Mouse (Mus musculus) limb, embryonic 11.5 days (tissue): Measurements from ENCODE around the gene Irgc1. TPM values are rescaled to one million over a fixed set of nuclear protein-coding genes. Genes with fewer than 3 reads are reported as not detected.

Source experiments
- ATAC-seq: fragments of 200-750 bp; cut with Nextera tagmentation; 2 replicates; pipeline ENCODE4 v1.8.0; 2017; ENCODE audit warnings: low read depth; ENCODE audit not compliant: insufficient number of reproducible peaks, low FRiP score, low TSS enrichment
- DNase-seq: peaks from one replicate; pipeline ENCODE4 v3.0.0-alpha.2; 2015; ENCODE audit warnings: low spot score
- H3K27ac ChIP-seq: fragments of 300-500 bp; sonication (generic); replicated peaks from 2 replicates; pipeline ENCODE4 v1.5.1; 2014; ENCODE audit warnings: low read depth, mild to moderate bottlenecking, low read length
- H3K27me3 ChIP-seq: fragments of 300-500 bp; sonication (generic); 2 replicates; pipeline ENCODE4 v1.6.1; 2014; ENCODE audit warnings: mild to moderate bottlenecking, low read length, mixed read lengths; ENCODE audit not compliant: control insufficient read depth, insufficient read depth
- H3K36me3 ChIP-seq: fragments of 300-500 bp; sonication (generic); 2 replicates; pipeline ENCODE4 v1.6.1; 2014; ENCODE audit warnings: mild to moderate bottlenecking, low read length, moderate library complexity, mixed read lengths; ENCODE audit not compliant: control insufficient read depth, insufficient read depth
- H3K4me1 ChIP-seq: fragments of 300-500 bp; sonication (generic); 2 replicates; pipeline ENCODE4 v1.6.1; 2014; ENCODE audit warnings: low read length, mixed read lengths; ENCODE audit not compliant: control insufficient read depth, insufficient read depth
- H3K4me2 ChIP-seq: fragments of 300-500 bp; sonication (generic); 2 replicates; pipeline ENCODE4 v1.6.1; 2014; ENCODE audit warnings: low read depth, mild to moderate bottlenecking, moderate library complexity; ENCODE audit not compliant: severe bottlenecking
- H3K4me3 ChIP-seq: fragments of 300-500 bp; sonication (generic); 2 replicates; pipeline ENCODE4 v1.5.1; 2014; ENCODE audit warnings: low read depth, low read length
- H3K9ac ChIP-seq: fragments of 300-500 bp; sonication (generic); 2 replicates; pipeline ENCODE4 v1.6.1; 2014; ENCODE audit warnings: mild to moderate bottlenecking, low read length
- H3K9me3 ChIP-seq: fragments of 300-500 bp; sonication (generic); 2 replicates; pipeline ENCODE4 v1.6.1; 2016; ENCODE audit warnings: low read length; ENCODE audit not compliant: control insufficient read depth
- WGBS: fragments of 180-500 bp; shearing (Covaris S2); extraction: QIAGEN DNeasy Blood & Tissue Kit; methylation state at CpG from one replicate; pipeline ENCODE4 v1.1.7; 2014; 5-methylcytosine and 5-hydroxymethylcytosine counted together
- polyA plus RNA-seq: library from polyadenylated mRNA; unstranded; fragments of >200 nt; fragmentation: Nextera tagmentation; extraction: Ambion mirVana; gene quantifications from 2 replicates; pipeline ENCODE4 v1.2.1, GENCODE M21; 2014

Irgc1 gene
- polyA plus RNA-seq, 1 experiment from 2014 or later: not detected

DNA sequence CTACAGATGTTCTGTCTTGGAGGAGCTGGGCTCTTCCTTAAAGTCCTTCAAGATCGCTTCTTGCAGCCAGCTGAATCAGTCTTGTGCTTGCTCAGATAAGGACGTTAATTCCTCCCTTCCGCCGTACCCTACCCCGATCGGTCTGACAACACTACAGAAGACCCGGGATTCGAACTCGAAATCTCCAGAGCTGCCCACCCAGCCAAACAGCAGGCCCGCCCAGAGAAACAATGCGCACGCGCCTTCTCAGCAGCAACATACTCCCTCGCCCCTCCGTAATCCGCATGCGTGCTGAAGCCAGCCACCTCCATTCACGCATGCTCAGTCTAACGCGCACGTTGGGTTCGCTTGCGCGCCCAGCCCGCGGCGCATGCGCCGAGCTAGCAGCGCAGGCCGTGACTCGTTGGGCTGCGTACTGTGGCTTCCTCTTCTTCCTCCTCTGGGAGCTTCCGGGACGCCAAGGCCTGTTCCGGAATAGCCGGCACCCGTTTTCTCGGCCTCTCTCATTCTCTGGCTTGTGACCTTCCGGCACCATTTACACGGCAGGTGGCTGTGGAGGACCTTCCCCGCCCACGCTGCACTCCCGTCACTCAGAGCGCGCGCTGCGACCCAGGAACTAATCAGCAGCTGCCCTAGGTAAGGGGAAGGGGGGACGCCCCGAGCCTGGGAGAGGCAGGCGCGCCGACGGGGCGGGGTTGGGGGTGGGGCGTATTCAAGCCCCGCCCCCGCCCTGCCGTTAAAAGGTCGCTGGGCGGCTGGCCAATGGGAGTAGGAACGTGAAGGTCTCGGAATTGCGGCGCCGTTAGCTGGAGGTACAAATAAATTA lies 52.6 kb downstream of the Irgc1 start, which contains the start of gene Smg9:
Smg9 (plus strand) TSS at position 364 of the 826 bp plus-strand sequence.
- H3K27ac ChIP-seq: peak within 1 kb of the TSS; percentile 92
- H3K36me3 ChIP-seq: peaks cover 5% of the 10 kb centered on the region
- peak within 1 kb of the TSS; percentile 51 for H3K4me2 ChIP-seq
- H3K27me3 ChIP-seq: no peaks in the 10 kb centered on the region
- DNase-seq (peak; percentile 96), ATAC-seq (peak; percentile 91)
- 2% methylated on average over 66 of the region's 66 CpGs for WGBS
- H3K9me3 ChIP-seq: peaks cover 3% of the 10 kb centered on the region; the same call in 1 of the 2 replicates
- peak within 1 kb of the TSS; percentile 49 for H3K4me3 ChIP-seq
- H3K4me1 ChIP-seq: peaks cover 7% of the 10 kb centered on the region
- peak within 1 kb of the TSS; percentile 71 for H3K9ac ChIP-seq

DNA sequence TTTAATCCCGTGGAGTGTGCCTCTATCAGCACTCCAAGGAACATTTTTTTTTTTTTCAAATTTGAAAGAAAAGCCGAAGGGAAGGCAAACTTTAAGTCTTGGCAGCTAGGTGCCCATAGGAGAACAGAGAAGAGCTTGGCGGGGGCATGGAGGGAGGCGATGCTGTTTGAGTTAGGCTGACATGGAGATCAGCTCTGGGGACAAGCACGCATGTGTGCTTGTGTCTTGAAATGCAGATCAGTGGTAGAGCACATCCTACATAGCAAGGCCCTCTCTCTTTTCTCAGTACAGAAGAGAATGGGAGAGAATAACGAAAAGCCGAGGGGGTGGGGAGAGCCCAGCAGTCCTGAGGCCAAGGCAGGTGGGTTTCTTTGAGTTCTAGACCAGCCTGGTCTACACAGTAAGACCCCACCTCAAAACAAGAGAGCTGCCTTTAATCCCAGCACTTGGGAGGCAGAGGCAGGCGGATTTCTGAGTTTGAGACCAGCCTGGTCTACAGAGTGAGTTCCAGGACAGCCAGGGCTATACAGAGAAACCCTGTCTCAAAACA lies 53.7 kb downstream of the Irgc1 start:
- DNase-seq: no peak
- Histone ChIP-seq H3K9ac (no peak overlapping the region), H3K36me3 (peaks cover 2% of the 10 kb centered on the region), H3K4me3 (no peak overlapping the region), H3K9me3 (peaks cover 3% of the 10 kb centered on the region; the same call in 1 of the 2 replicates), H3K27me3 (no peaks in the 10 kb centered on the region), H3K4me1 (peaks cover 11% of the 10 kb centered on the region), H3K27ac (no peak overlapping the region), H3K4me2 (no peak overlapping the region)
- no peak for ATAC-seq
- WGBS: 97% methylated on average over 8 of the region's 8 CpGs

DNA sequence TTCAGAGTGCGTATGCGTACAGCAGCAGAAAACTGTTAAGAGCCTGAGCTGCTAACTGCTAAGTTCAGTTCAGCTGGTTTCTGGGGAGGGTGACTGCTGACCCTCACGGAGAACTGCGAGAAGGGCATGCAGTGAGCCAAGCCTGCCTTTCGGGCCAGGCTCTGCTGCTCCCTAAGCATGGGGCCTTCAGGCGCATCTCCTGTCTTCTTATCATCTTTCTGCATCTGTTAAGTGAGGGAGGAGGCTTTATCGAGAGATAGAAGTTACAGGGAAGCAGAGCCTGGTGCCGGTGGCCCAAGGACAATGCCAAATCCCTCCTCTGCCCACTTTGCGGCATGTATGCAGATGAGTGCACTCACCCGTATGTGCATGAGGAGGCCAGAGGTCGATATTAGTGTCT lies 55.3 kb downstream of the Irgc1 start:
- Histone ChIP-seq H3K4me1 (peaks cover 11% of the 10 kb centered on the region), H3K4me2 (no peak overlapping the region), H3K27me3 (no peaks in the 10 kb centered on the region), H3K36me3 (no peaks in the 10 kb centered on the region), H3K27ac (no peak overlapping the region), H3K9ac (no peak overlapping the region), H3K9me3 (no peaks in the 10 kb centered on the region), H3K4me3 (no peak overlapping the region)
- no peak for ATAC-seq
- WGBS: 83% methylated on average over 11 of the region's 11 CpGs
- no peak for DNase-seq

DNA sequence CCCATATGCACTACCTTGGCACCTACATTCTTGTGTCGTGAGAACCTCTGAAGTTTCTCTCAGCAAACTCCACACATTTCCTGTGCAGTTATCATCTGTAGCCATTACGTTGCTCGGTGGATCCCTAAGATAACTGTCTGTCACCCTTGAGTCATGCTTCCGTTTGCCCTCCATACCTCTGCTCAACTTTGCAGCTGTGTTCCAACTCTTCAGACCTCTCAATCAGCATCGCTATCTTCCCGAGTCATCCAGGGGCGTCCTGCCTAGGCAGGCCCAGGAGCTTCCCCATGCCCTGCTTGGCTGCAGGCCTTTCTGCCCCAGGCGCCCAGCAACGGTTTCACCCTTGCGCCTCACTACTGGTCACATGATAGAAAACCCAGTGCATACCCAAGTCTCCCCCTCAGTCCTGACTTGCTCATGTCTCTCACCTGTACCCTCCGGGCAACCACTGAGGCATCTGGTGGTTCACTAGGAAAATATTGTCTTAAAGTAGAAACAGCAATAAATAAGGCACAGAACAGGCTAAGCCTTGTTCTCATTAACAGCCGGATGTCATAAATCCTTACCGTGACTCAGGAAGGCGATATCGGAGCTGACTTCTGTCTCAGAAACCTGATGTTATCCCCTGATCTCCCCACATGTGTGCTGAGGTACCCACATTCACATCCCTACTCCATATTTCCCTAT lies 57.5 kb downstream of the Irgc1 start:
- H3K4me3 ChIP-seq: no peak overlapping the region
- H3K4me2 ChIP-seq: no peak overlapping the region
- DNase-seq: peak; percentile 65
- H3K27me3 ChIP-seq: no peaks in the 10 kb centered on the region
- no peak overlapping the region for H3K9ac ChIP-seq
- peak; percentile 5; the same call in 1 of the 2 replicates for ATAC-seq
- peaks cover 23% of the 10 kb centered on the region for H3K4me1 ChIP-seq
- no peaks in the 10 kb centered on the region for H3K36me3 ChIP-seq
- WGBS: 45% methylated on average over 15 of the region's 15 CpGs
- no peaks in the 10 kb centered on the region for H3K9me3 ChIP-seq
- H3K27ac ChIP-seq: peak overlapping the region; percentile 65

DNA sequence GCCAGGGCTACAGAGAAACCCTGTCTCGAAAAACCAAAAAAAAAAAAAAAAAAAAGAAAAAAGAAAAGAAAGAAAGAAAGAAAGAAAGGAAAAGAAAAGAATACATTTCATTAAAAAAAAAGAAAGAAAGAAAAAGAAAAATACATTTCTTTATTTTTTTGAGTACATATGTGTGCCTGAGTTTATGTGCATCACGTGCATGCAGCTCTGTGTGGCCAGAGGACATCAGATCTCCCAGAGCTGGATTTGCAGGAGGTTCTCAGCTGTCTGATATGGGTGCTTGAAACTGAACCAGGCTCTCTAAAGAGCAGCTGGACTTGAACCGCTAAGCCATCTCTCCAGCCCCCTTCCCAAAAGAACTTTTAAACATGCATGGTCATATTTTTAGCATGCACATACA lies 58.0 kb downstream of the Irgc1 start:
- WGBS: 90% methylated on average over 2 of the region's 3 CpGs
- Histone ChIP-seq H3K9ac (no peak overlapping the region), H3K36me3 (no peaks in the 10 kb centered on the region), H3K4me2 (no peak overlapping the region), H3K9me3 (no peaks in the 10 kb centered on the region), H3K4me1 (peaks cover 25% of the 10 kb centered on the region), H3K27ac (peak overlapping the region; percentile 65), H3K4me3 (no peak overlapping the region), H3K27me3 (no peaks in the 10 kb centered on the region)
- ATAC-seq (no peak), DNase-seq (no peak)

DNA sequence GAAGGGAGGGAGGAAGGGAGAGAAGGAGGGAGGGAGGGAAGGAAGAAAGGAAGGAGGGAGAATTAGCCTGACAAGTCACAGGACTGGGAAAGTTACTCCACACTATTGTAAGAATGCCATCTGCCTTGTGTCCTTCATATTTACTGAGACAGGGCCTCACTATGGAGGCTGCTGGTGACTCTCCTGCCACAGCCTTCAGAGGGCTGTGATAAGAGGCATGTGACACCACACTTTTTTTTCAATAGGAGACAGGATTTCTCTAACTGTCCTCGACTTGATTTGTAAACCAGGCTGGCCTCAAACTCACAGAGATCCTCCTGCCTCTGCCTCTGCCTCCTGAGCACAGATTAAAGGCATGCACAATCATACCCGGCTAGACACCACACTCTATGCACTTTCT lies 60.4 kb downstream of the Irgc1 start:
- no peak for DNase-seq
- WGBS: 85% methylated on average over 2 of the region's 2 CpGs

DNA sequence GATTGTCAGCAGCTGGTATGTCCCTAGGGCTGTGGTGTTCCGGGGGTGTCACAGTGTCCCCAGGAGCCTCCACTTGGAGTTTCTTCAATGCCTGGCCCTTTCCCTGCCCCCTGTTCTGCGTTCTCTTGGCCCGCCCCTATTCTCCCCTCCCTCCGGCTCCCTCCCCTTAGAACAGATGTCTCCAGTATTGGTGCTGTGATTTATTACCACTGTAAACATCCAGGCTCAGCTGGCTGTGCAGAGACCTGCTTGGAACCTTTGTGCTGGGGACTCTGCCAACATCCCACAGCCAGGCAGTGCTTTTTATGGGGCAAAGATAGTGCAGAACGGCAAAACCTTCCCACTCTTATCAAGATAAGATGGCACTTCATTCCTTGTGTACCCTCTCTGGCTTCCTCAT lies 61.0 kb downstream of the Irgc1 start:
- Histone ChIP-seq H3K4me3 (no peak overlapping the region), H3K4me2 (peak overlapping the region; percentile 27; the same call in 1 of the 2 replicates), H3K4me1 (peaks cover 25% of the 10 kb centered on the region), H3K27ac (peak overlapping the region; percentile 70), H3K36me3 (no peaks in the 10 kb centered on the region), H3K27me3 (no peaks in the 10 kb centered on the region), H3K9me3 (no peaks in the 10 kb centered on the region), H3K9ac (no peak overlapping the region)
- 0% methylated on average over 4 of the region's 5 CpGs for WGBS
- DNase-seq: peak; percentile 76
- peak; percentile 75 for ATAC-seq

More for the DNA sequence above, 60.4 kb downstream of the Irgc1 start:
- H3K9me3 ChIP-seq: no peaks in the 10 kb centered on the region
- no peaks in the 10 kb centered on the region for H3K36me3 ChIP-seq
- peak overlapping the region; percentile 70 for H3K27ac ChIP-seq
- H3K4me2 ChIP-seq: no peak overlapping the region
- H3K9ac ChIP-seq: no peak overlapping the region
- H3K27me3 ChIP-seq: no peaks in the 10 kb centered on the region
- no peak overlapping the region for H3K4me3 ChIP-seq
- ATAC-seq: no peak
- peaks cover 25% of the 10 kb centered on the region for H3K4me1 ChIP-seq

DNA sequence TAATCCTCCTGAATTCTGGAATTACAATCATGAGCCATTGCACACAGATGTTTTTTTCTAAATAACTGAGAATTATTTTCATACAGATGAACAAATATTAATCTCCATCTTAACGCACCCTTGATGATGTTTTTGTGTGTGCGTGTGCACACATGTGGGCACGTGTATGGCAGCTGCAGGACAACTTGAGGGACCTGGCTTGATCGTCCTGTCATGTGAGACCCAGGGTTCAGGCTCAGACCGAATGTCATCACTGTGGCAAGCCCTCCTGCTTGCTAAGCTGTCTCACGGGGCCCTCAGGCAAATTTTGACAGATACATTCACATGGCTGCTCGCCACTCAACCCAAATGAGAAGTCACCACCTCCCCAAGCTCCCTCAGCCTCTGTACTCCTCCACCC lies 61.6 kb downstream of the Irgc1 start:
- Histone ChIP-seq H3K9ac (no peak overlapping the region), H3K4me3 (no peak overlapping the region), H3K4me1 (peaks cover 25% of the 10 kb centered on the region), H3K36me3 (no peaks in the 10 kb centered on the region), H3K4me2 (no peak overlapping the region), H3K27me3 (no peaks in the 10 kb centered on the region), H3K27ac (no peak overlapping the region), H3K9me3 (no peaks in the 10 kb centered on the region)
- WGBS: 47% methylated on average over 7 of the region's 7 CpGs
- ATAC-seq (no peak), DNase-seq (no peak)
